Comparison of ENCODE assay signal across 21 mouse cellular contexts in the genomic region with DNA sequence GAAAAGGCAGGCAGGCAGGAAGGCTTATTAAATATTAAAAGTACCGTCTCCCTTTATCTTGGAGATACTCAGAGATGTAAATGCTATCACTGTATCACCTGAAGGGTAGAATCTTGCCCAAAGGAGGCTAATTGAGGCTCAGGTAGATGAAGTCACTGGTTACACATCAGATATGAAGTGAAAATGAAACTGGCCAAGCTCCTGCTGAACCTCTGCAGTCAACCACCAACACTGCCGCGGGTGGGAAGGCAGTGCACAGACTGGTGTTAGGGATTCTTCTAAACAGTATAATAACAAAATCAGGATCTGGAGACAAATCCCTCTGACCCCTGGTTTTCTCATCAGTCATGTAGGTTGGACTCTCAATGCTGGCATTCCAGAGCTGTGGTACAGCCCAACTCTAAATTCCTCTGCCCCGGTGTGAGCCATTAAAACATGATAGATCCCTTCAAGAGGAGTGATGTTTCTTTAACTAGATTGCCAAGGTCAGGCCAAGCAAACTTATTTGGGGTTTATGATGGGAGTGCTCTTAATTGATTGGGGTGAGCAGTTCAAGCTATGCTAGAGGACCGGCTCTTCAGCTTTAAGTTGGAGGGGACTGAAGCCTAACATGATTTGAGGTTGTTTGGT.
A peak's percentile ranks its signal among the peaks of the same experiment; 100 is the strongest.
DNase-seq lines count a peak whose midpoint lies in the region; ATAC-seq lines count a peak whose summit lies in the region.
"Had no signal": no experiment of that assay in that cellular context is flagged by ENCODE, and none has a peak within 500 bp of the region (broad histone marks: within the 10 kb centered on the region; RNA-seq: fewer than 3 reads in every experiment).

No protein-coding gene starts in this region.

- H3K4me2 ChIP-seq in intestine, embryonic 14.5 days (ENCODE audit: low read length) = no peak overlapping the region
- no peak overlapping the region for H3K4me2 ChIP-seq in intestine, embryonic 16.5 days (ENCODE audit: low read depth, low read length)
- no peak overlapping the region for H3K4me2 ChIP-seq in midbrain, embryonic 15.5 days
- H3K4me2 ChIP-seq: forebrain, embryonic 12.5 days; lung, embryonic 15.5 days had no signal

- no peaks in the 10 kb centered on the region for H3K4me1 ChIP-seq in intestine, embryonic 14.5 days (replicated peaks; ENCODE audit: control insufficient read depth, insufficient read depth, low read length)
- H3K4me1 ChIP-seq in intestine, embryonic 16.5 days (ENCODE audit: control insufficient read depth, insufficient read depth, low read length) = peaks cover 6% of the 10 kb centered on the region
- H3K4me1 ChIP-seq in midbrain, embryonic 15.5 days = no peaks in the 10 kb centered on the region
- H3K4me1 ChIP-seq: forebrain, embryonic 12.5 days; hindbrain, embryonic 10.5 days had no signal

- no peaks in the 10 kb centered on the region for H3K36me3 ChIP-seq in intestine, embryonic 14.5 days (ENCODE audit: control insufficient read depth, insufficient read depth, low read length)
- H3K36me3 ChIP-seq in intestine, embryonic 16.5 days (ENCODE audit: control insufficient read depth, insufficient read depth, low read length) = no peaks in the 10 kb centered on the region
- H3K36me3 ChIP-seq in midbrain, embryonic 15.5 days (replicated peaks) = no peaks in the 10 kb centered on the region
- H3K36me3 ChIP-seq: forebrain, embryonic 12.5 days; G1E; hindbrain, embryonic 10.5 days; lung, embryonic 15.5 days had no signal

- H3K9ac ChIP-seq in intestine, embryonic 14.5 days (ENCODE audit: low read length) = no peak overlapping the region
- no peak overlapping the region for H3K9ac ChIP-seq in intestine, embryonic 16.5 days (ENCODE audit: low read depth, low read length)
- no peak overlapping the region for H3K9ac ChIP-seq in midbrain, embryonic 15.5 days
- H3K9ac ChIP-seq: forebrain, embryonic 12.5 days; liver, embryonic 14.5 days; lung, embryonic 15.5 days had no signal

- H3K27ac ChIP-seq in intestine, embryonic 14.5 days (ENCODE audit: low read depth) = no peak overlapping the region
- no peak overlapping the region for H3K27ac ChIP-seq in intestine, embryonic 16.5 days (ENCODE audit: low read length)
- H3K27ac ChIP-seq in midbrain, embryonic 15.5 days = no peak overlapping the region
- H3K27ac ChIP-seq: forebrain, embryonic 12.5 days; hindbrain, embryonic 10.5 days; hindbrain, postnatal 0 days; liver, embryonic 14.5 days; lung, embryonic 15.5 days had no signal

- no peak for DNase-seq in intestine, embryonic 14.5 days (ENCODE audit: low spot score)
- peak; percentile 58 for DNase-seq in A20 (ENCODE audit: low read depth, low spot score)
- DNase-seq in mesoderm, embryonic 11.5 days (ENCODE audit: low read depth, low spot score) = peak; percentile 60
- no peak for DNase-seq in right cerebral cortex, postnatal 4 days
- DNase-seq: adrenal gland, postnatal 25 days; cerebellum, adult 11 months; cerebellum, postnatal 14 days; gastrocnemius, postnatal 25 days; layer of hippocampus, postnatal 36 days; retina, postnatal 1 day; thymus, adult 2 months had no signal

- WGBS in intestine, embryonic 14.5 days = 39% methylated on average over 5 of the region's 5 CpGs
- WGBS in intestine, embryonic 16.5 days = 39% methylated on average over 5 of the region's 5 CpGs
- 86% methylated on average over 5 of the region's 5 CpGs for WGBS in midbrain, embryonic 15.5 days

- H3K9me3 ChIP-seq in intestine, embryonic 14.5 days (ENCODE audit: control insufficient read depth, low read length) = no peaks in the 10 kb centered on the region
- H3K9me3 ChIP-seq in intestine, embryonic 16.5 days (ENCODE audit: control insufficient read depth, low read length) = no peaks in the 10 kb centered on the region
- H3K9me3 ChIP-seq in midbrain, embryonic 15.5 days = no peaks in the 10 kb centered on the region
- H3K9me3 ChIP-seq: forebrain, embryonic 12.5 days; hindbrain, embryonic 10.5 days; lung, embryonic 15.5 days had no signal

- 0 out of 2 replicates have a peak, but pooled peaks have one; percentile 24 for ATAC-seq in intestine, embryonic 14.5 days (replicated peaks; ENCODE audit: low FRiP score, low TSS enrichment, low read depth)
- no peak for ATAC-seq in intestine, embryonic 16.5 days
- ATAC-seq in CD4-positive, CD25-positive, alpha-beta regulatory T cell, adult 4 months = peak; percentile 56
- ATAC-seq in midbrain, embryonic 15.5 days (replicated peaks) = no peak
- ATAC-seq: hindbrain, postnatal 0 days; midbrain, embryonic 16.5 days had no signal

- no peak overlapping the region for H3K4me3 ChIP-seq in intestine, embryonic 14.5 days (ENCODE audit: low read depth, low read length)
- H3K4me3 ChIP-seq in intestine, embryonic 16.5 days (ENCODE audit: low read length) = no peak overlapping the region
- H3K4me3 ChIP-seq in midbrain, embryonic 15.5 days = no peak overlapping the region
- H3K4me3 ChIP-seq: forebrain, embryonic 12.5 days; hindbrain, embryonic 10.5 days; lung, embryonic 15.5 days had no signal

- H3K27me3 ChIP-seq in intestine, embryonic 14.5 days (replicated peaks; ENCODE audit: control insufficient read depth, insufficient read depth, low read length) = no peaks in the 10 kb centered on the region
- H3K27me3 ChIP-seq in intestine, embryonic 16.5 days (replicated peaks; ENCODE audit: control insufficient read depth, insufficient read depth, low read length) = no peaks in the 10 kb centered on the region
- H3K27me3 ChIP-seq in midbrain, embryonic 15.5 days (replicated peaks) = 0 out of 2 replicates have a peak, but pooled peaks cover 2% of the 10 kb centered on the region
- H3K27me3 ChIP-seq: forebrain, embryonic 12.5 days; lung, embryonic 15.5 days had no signal

Comparison
In these comparisons a context has a peak if more than half of its experiments do, and no peak if none do; other contexts are left out.
1. ATAC-seq: peak in intestine, embryonic 14.5 days (single experiment) and CD4-positive, CD25-positive, alpha-beta regulatory T cell, adult 4 months (single experiment); none in intestine, embryonic 16.5 days (single experiment) and midbrain, embryonic 15.5 days (single experiment).
2. DNase-seq: peak in A20 (single experiment) and mesoderm, embryonic 11.5 days (single experiment); none in intestine, embryonic 14.5 days (single experiment) and right cerebral cortex, postnatal 4 days (single experiment).